Mouse (Mus musculus): Measurements from ENCODE around the gene F2rl3. TPM values are rescaled to one million over a fixed set of nuclear protein-coding genes. Genes with fewer than 3 reads are reported as not detected.

F2rl3 gene
- total RNA-seq, 2 experiments from 2014 or later, result 0.99 to 1.3 TPM

GRCm38 (mm10) chr8:72760216-72760615, 1.5 kb upstream of the F2rl3 start:
- intact Hi-C loops (cut with DNase I), result no loop called here
- no peak for DNase-seq

GRCm38 (mm10) chr8:72762306-72762705, 626 bp downstream of the F2rl3 start:
- intact Hi-C loops (cut with DNase I), result no loop called here
- DNase-seq, result no peak

- no peak for DNase-seq
- intact Hi-C loops (cut with DNase I), result no loop called here
These were observed 4.0 kb downstream of the F2rl3 start for GRCm38 (mm10) chr8:72765696-72766095.

GRCm38 (mm10) chr8:72766777-72767176, 5.1 kb downstream of the F2rl3 start:
- no peak for DNase-seq

GRCm38 (mm10) chr8:72777797-72778196, 16.1 kb downstream of the F2rl3 start:
- no peak for DNase-seq
- intact Hi-C loops (cut with DNase I), result no loop called here

More at GRCm38 (mm10) chr8:72766777-72767176, 5.1 kb downstream of the F2rl3 start:
- intact Hi-C loops (cut with DNase I), result no loop called here

GRCm38 (mm10) chr8:72780644-72781043, 19.0 kb downstream of the F2rl3 start:
- DNase-seq, result no peak
- intact Hi-C loops (cut with DNase I), result no loop called here

GRCm38 (mm10) chr8:72801583-72801982, 39.9 kb downstream of the F2rl3 start:
- no peak for DNase-seq
- intact Hi-C loops (cut with DNase I), result no loop called here

GRCm38 (mm10) chr8:72812690-72813089, 51.0 kb downstream of the F2rl3 start:
- intact Hi-C loops (cut with DNase I), result no loop called here
- DNase-seq, result no peak

Other genes with a start within 250 kb of the F2rl3 start
- gene Med26, start 213.6 kb upstream of the F2rl3 start, total RNA-seq (2021), result 1 to 10 TPM; 8.2 to 8.3 TPM
- gene Smim7, start 190.8 kb upstream of the F2rl3 start, total RNA-seq (2021), result 10 to 100 TPM; 61.7 to 70.9 TPM
- gene Tmem38a, start 189.8 kb upstream of the F2rl3 start, total RNA-seq (2021), result 1,000 to 10,000 TPM; 1,177 to 1,186 TPM
- gene Nwd1, start 115.2 kb upstream of the F2rl3 start, total RNA-seq (2021), result under 1 TPM; 0.41 to 0.54 TPM
- 10 to 100 TPM; 32.5 to 33.0 TPM for gene Sin3b, start 38.6 kb upstream of the F2rl3 start, total RNA-seq (2021)